Mouse (Mus musculus) testis, adult 2 months (tissue): ENCODE data around the gene Ift20. TPM values are rescaled to one million over a fixed set of nuclear protein-coding genes. Genes with fewer than 3 reads are reported as not detected.
"Not testable (repeated sequence)": the region's sequence is repeated elsewhere in the genome, so short reads cannot be mapped to it uniquely, and the experiment has no call there.

Experiments
- H3K27ac ChIP-seq: fragments of 200-500 bp; 2 replicates; pipeline ENCODE4 v1.5.1; 2012; ENCODE audit warnings: low read depth, low read length; ENCODE audit not compliant: control insufficient read depth, insufficient read depth
- H3K27me3 ChIP-seq: fragments of 200-500 bp; 2 replicates; pipeline ENCODE4 v1.6.1; 2012; ENCODE audit warnings: mild to moderate bottlenecking, low read length, moderate library complexity; ENCODE audit not compliant: control insufficient read depth, insufficient read depth
- H3K36me3 ChIP-seq: fragments of 200-500 bp; 2 replicates; pipeline ENCODE4 v1.6.1; 2012; ENCODE audit warnings: mild to moderate bottlenecking, low read length; ENCODE audit not compliant: control insufficient read depth, insufficient read depth
- H3K4me1 ChIP-seq: fragments of 200-500 bp; 2 replicates; pipeline ENCODE4 v1.6.1; 2012; ENCODE audit warnings: low read length; ENCODE audit not compliant: control insufficient read depth, insufficient read depth
- H3K4me3 ChIP-seq: fragments of 200-500 bp; 2 replicates; pipeline ENCODE4 v1.5.1; 2012; ENCODE audit warnings: low read depth, mild to moderate bottlenecking, low read length, moderate library complexity, mixed read lengths; ENCODE audit not compliant: control insufficient read depth
- CTCF ChIP-seq: fragments of 200-500 bp; IDR thresholded peaks from 2 replicates; pipeline ENCODE4 v1.5.1; 2012; ENCODE audit warnings: low read depth, mild to moderate bottlenecking, inconsistent platforms, low read length, moderate library complexity; ENCODE audit not compliant: control insufficient read depth, insufficient read depth, insufficient replicate concordance
- POLR2A ChIP-seq: fragments of 200-500 bp; IDR thresholded peaks from 2 replicates; pipeline ENCODE4 v1.6.1; 2012; ENCODE audit warnings: low read depth, mild to moderate bottlenecking, inconsistent platforms, low read length, moderate library complexity; ENCODE audit not compliant: control insufficient read depth
- polyA plus RNA-seq: library from polyadenylated mRNA; depleted of rRNA; stranded (reverse); fragments of >200 nt; gene quantifications from 2 replicates; pipeline ENCODE4 v1.2.3, GENCODE M21; 2012; rRNA removed

Ift20 gene
- polyA plus RNA-seq, 1 experiment, result 62.1 TPM

DNA sequence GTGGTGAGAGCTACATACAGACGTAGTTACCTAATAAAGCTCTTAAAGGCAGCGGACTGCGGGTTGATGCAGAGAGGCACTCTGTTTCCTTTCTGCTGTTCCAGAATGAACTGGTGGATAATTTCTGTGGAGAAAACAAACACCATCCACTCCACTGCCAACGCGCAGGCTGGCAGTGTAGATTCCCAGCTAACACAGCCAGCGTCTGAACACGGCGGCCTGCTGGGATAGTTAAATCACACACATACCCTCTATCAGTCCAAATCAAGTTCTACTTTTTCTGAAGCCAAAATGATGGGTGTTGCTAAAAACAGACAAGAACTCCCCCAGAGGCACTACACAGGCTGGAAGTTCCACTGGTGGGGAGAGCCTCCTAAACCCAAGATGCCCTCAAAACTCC is 35.3 kb downstream of the Ift20 start:
- H3K4me3 ChIP-seq, result no peak overlapping the region
- H3K27ac ChIP-seq, result no peak overlapping the region
- peaks cover 5% of the 10 kb centered on the region for H3K36me3 ChIP-seq
- H3K27me3 ChIP-seq, result no peaks in the 10 kb centered on the region
- no peaks in the 10 kb centered on the region for H3K4me1 ChIP-seq
- TF ChIP-seq CTCF, result no peak

- H3K4me1 ChIP-seq, result no peaks in the 10 kb centered on the region
- no peak overlapping the region for H3K4me3 ChIP-seq
- H3K27me3 ChIP-seq, result no peaks in the 10 kb centered on the region
- peaks cover 7% of the 10 kb centered on the region for H3K36me3 ChIP-seq
- TF ChIP-seq CTCF (no peak), POLR2A (no peak)
- H3K27ac ChIP-seq, result no peak overlapping the region
These were observed 35.7 kb downstream of the Ift20 start for GRCm38 (mm10) chr11:78571854-78572253.

DNA sequence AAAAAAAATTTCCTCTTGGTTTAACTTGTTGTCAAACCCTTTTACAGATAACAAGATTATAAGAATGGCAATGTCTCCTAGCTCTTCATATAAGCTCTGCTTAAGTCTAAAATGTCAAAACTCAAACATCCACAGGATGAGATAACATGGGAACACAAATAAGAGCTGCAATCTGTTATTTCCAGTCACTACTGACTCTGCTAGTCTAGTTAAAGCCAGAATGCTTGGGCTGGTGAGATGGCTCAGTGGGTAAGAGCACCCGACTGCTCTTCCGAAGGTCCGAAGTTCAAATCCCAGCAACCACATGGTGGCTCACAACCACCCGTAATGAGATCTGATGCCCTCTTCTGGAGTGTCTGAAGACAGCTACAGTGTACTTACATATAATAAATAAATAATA is 37.9 kb downstream of the Ift20 start:
- not testable (repeated sequence) for H3K27me3 ChIP-seq, H3K36me3 ChIP-seq, H3K4me1 ChIP-seq, H3K27ac ChIP-seq, H3K4me3 ChIP-seq

DNA sequence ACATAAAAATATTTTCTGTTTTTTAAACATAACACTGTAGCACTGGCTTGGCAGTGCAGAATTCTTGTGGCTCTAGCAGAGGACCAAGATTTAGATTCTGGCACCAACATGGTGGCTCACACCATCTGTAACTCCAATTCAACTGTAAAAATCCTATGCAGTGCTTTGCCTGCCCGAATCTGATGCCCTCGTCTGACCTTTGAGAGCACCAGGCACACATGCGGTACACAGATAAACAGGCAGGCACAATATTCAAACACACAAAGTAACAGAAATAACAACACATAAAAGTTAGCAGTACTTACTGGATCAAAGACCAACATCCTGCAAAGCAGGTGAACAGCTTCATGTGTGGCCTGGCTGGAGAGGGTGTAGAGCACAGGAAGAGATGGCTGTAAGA is 38.4 kb downstream of the Ift20 start:
- TF ChIP-seq CTCF, result no peak
- no peak for TF ChIP-seq POLR2A
- peaks cover 7% of the 10 kb centered on the region for H3K36me3 ChIP-seq
- no peak overlapping the region for H3K27ac ChIP-seq
- H3K27me3 ChIP-seq, result no peaks in the 10 kb centered on the region
- H3K4me3 ChIP-seq, result no peak overlapping the region
- H3K4me1 ChIP-seq, result no peaks in the 10 kb centered on the region

DNA sequence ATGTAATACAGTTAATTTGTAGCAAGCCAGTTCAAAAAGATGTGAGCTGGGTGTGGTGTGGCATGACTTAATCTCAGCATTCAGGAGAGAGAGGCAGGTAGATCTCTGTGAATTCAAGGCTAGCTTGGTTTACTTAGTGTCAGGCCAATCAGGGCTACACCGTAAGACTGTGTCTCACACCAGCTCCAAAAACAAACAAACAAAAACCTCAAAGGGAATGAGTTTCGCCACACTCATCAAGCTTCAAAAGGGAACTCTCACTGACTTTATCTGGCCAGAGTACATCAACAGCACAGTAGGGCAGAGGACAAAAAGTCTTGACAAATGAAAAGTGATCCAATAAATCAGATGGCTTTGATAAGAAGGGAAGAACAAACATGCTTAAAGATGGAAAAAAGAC is 38.8 kb downstream of the Ift20 start:
- Histone ChIP-seq H3K27me3 (no peaks in the 10 kb centered on the region), H3K27ac (no peak overlapping the region), H3K4me3 (no peak overlapping the region), H3K4me1 (no peaks in the 10 kb centered on the region), H3K36me3 (peaks cover 7% of the 10 kb centered on the region)
- TF ChIP-seq POLR2A, result no peak
- no peak for TF ChIP-seq CTCF

GRCm38 (mm10) chr11:78582848-78583247 is 46.7 kb downstream of the Ift20 start:
- Histone ChIP-seq H3K27me3 (no peaks in the 10 kb centered on the region), H3K4me1 (no peaks in the 10 kb centered on the region), H3K4me3 (no peak overlapping the region), H3K27ac (no peak overlapping the region), H3K36me3 (peaks cover 3% of the 10 kb centered on the region)
- TF ChIP-seq POLR2A (no peak), CTCF (no peak)

- Histone ChIP-seq H3K27me3 (no peaks in the 10 kb centered on the region), H3K4me1 (no peaks in the 10 kb centered on the region), H3K4me3 (no peak overlapping the region), H3K36me3 (peaks cover 3% of the 10 kb centered on the region), H3K27ac (no peak overlapping the region)
- TF ChIP-seq POLR2A (no peak), CTCF (no peak)
These were observed 49.9 kb downstream of the Ift20 start for GRCm38 (mm10) chr11:78586099-78586498.

GRCm38 (mm10) chr11:78587677-78588076 is 51.5 kb downstream of the Ift20 start:
- H3K4me3 ChIP-seq, H3K27me3 ChIP-seq, H3K36me3 ChIP-seq, H3K4me1 ChIP-seq, H3K27ac ChIP-seq: not testable (repeated sequence)

Other genes with a start within 250 kb of the Ift20 start
- gene BC030499, start 245.5 kb upstream of the Ift20 start, polyA plus RNA-seq, result 0.22 and 0.28 TPM in 2 replicates
- 54.3 and 56.0 TPM in 2 replicates for gene Spag5, start 234.8 kb upstream of the Ift20 start, polyA plus RNA-seq
- 5.8 and 7.4 TPM in 2 replicates for gene Aldoc, start 213.4 kb upstream of the Ift20 start, polyA plus RNA-seq
- gene Pigs, start 207.9 kb upstream of the Ift20 start, polyA plus RNA-seq, result 57.4 and 69.7 TPM in 2 replicates
- gene Unc119, start 192.9 kb upstream of the Ift20 start, polyA plus RNA-seq, result 47.2 and 66.7 TPM in 2 replicates
- gene Foxn1, start 149.8 kb upstream of the Ift20 start, polyA plus RNA-seq, result not detected in 2 replicates
- gene Slc13a2, start 114.1 kb upstream of the Ift20 start, polyA plus RNA-seq, result 2.8 and 3.1 TPM in 2 replicates
- 7.7 and 7.8 TPM in 2 replicates for gene Slc46a1, start 70.7 kb upstream of the Ift20 start, polyA plus RNA-seq
- 2.5 TPM in 2 replicates for gene Sarm1, start 38.6 kb upstream of the Ift20 start, polyA plus RNA-seq
- 0.77 and 0.78 TPM in 2 replicates for gene Vtn, start 37.3 kb upstream of the Ift20 start, polyA plus RNA-seq
- gene Sebox, start 32.9 kb upstream of the Ift20 start, polyA plus RNA-seq, result not detected in 2 replicates
- gene Tmem199, start 24.2 kb upstream of the Ift20 start, polyA plus RNA-seq, result 16.0 and 19.2 TPM in 2 replicates
- 111 and 129 TPM in 2 replicates for gene Poldip2, start 24.2 kb upstream of the Ift20 start, polyA plus RNA-seq
- gene Tnfaip1, start within 50 bp of the Ift20 start, polyA plus RNA-seq, result 9.8 and 10.0 TPM in 2 replicates
- 491 and 534 TPM in 2 replicates for gene Tmem97, start 14.4 kb downstream of the Ift20 start, polyA plus RNA-seq
- 10.8 and 12.0 TPM in 2 replicates for gene Nlk, start 161.0 kb downstream of the Ift20 start, polyA plus RNA-seq
- gene Ccnq, start 215.4 kb downstream of the Ift20 start, polyA plus RNA-seq, result 13.8 and 16.5 TPM in 2 replicates